Mouse (Mus musculus) embryo, embryonic 9.5 days (tissue): ENCODE measurements at regions not wholly inside any gene's neighbourhood (a gene's known extent, or its start where the extent isn't known, plus 50 kb on each side); places are given as distances from the start of the nearest gene placed in this dataset.

Experiments used
- DNase-seq: peaks from one replicate; pipeline ENCODE4 v3.0.0-alpha.2; 2017; ENCODE audit errors: extremely low spot score

- no peak for DNase-seq
Measured at GRCm38 (mm10) chr19:53442756-53443654, 52.6 kb upstream of the Smndc1 start.

- no peak for DNase-seq
Measured at GRCm38 (mm10) chr19:53442132-53442610, 51.8 kb upstream of the Smndc1 start.

GRCm38 (mm10) chr19:53441449-53442131, 51.2 kb upstream of the Smndc1 start:
- no peak for DNase-seq

- DNase-seq: no peak
Measured at GRCm38 (mm10) chr19:53440327-53441055, 50.1 kb upstream of the Smndc1 start.
